Mouse (Mus musculus): ENCODE measurements around the gene Ccdc173.

- TF ChIP-seq CTCF (IDR thresholded peaks at IDR 0.05) (no peak), POLR2A (IDR thresholded peaks at IDR 0.05; ENCODE audit: insufficient read depth, low read depth, low read length) (no peak)
Measured at GRCm38 (mm10) chr2:69837244-69837967, 48.0 kb upstream of the Ccdc173 start.
